Mouse (Mus musculus) thymus, postnatal 14 days (tissue): ENCODE measurements around the gene Mboat7.

Experiments used
- DNase-seq: peaks from one replicate; pipeline ENCODE4 v3.0.0; 2021

The Mboat7 gene

DNA sequence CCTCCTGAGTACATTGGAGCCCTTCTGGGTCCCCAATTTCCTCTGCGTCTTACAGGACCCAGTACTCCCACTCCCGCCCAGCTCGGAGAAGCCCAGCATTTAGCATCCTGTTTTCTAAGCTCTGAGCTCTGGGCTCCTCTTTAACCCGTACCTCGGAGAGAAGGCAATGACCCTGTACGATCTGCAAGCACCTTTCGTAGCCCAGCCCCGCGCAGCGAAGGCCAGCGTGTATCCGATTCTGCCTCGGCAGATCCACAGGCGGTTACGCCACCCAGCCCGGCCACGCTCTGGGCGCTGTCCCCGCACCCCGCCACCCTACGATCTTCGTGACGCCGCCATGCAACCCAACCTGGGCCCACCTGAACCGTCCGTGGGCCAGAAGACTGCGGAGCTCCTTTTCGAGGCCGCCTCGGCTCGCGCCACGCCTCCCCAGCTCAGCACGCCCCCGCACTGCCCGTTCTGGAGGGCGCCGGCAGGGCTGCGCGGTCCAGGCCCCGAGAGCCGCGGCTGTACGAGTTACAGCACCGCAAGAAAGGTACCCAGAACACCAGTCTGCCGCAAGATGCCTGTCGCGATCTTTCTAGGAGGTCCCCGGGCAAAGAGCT, 839 bp downstream of the Mboat7 start, which contains the start of gene Tsen34:
Tsen34 (plus strand) TSS at position 482 of the 605 bp plus-strand sequence.
- DNase-seq, result no peak

DNA sequence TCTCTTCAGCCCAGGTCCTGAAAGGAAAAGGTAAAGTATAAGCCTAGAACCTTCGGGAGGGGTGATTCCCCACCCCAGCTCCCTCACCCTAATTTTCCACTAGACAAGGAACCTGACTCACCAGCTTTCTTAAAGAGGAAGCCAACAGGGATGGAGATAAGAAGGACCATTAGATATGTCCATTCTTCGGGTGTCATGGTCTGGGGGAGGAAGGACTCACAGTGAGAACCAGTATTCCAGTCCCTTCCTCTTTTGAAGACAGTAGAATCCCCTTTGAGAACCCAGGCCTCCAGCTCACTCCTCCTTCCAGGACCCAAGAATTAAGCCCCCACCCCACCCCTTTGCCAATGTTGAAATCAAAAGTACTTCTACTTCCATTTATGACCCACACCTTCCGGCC, 1.4 kb downstream of the Mboat7 start:
- no peak for DNase-seq

DNA sequence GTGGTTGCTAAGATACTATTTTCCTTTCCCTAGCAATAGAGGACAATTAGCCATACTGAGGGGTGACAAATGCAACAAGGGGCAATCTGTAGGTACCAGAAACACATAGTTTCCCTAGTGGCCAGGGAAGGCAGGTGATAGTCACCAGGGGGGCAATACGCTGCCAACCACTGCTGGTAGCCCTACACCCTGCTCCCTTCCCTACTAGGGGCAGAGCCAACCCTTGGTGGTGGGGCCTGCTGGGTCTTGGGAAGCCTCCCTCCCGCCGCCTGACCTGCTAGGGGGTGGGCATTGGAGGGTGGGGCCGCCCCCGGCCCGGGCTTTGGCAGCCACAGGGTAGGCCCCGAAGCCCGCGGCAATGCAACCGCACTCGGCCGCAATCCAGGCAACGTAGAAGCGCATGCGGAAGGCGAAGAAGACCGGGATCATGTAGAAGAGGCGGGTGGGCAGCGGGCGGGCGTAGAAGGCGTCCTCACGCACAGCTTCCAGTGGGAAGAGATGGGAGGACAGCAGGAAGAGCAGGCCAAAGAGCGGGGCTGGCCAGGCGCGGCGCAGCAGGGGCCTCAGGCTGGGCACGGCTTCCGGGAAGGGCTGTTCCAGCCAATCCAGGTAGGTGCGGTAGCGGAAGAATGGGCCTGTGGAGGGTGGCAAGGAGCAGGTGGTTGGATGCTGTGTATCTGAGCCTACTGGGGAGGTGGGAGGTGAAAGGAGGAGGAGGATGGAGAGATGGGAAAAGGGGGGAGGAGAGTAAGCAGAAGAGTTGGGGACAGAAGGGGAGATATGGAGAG, 7.7 kb downstream of the Mboat7 start:
- no peak for DNase-seq

DNA sequence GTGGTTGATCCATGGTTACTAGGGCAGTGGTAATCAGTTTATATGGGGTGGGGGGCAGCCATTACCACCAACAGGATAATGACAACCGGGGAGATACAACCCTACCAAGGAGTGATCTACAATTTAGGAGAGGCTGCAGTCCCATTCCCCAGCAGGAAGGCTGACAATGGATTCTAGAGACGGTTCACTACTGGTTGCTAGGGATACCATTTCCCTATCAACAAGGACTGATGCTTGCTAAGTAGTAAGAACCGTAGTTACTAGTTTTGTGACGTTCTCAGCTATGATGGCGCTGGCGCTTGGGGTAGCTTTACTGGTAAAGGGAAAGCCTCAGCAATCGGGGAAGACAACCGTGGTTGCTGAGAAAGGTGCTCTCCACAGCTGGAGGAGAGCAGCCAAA, 8.6 kb downstream of the Mboat7 start:
- DNase-seq, result no peak

DNA sequence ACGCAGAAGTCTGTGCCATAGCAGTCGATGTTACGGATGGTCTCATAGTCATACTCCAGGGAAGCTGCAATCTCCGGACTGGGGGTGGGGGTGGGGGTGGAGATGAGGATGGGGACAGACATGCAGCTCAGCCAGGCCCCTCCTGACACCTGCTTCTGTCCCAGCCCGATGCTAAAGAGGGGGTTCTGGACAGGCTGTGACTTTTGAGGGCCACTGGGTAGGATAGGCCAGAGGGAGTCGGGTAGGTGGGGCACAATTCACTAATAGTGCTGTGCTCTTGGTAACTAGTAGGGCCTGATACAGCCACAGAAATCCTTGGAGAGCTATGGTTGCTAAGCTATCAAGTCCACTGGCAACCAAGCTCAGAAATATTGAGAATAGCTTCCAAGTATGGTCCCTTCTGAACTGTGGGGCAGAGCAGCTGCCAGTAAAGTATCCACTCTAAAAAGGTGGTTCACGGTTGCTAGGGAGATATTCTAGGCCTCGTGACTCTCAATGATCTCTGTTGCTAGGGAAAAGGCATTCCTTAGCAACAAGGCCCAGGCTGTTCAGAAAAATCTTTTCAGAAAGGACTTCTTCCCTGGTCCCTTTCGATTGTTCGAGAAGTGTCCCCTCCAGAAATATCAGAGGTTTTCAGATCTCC, 9.3 kb downstream of the Mboat7 start:
- no peak for DNase-seq

DNA sequence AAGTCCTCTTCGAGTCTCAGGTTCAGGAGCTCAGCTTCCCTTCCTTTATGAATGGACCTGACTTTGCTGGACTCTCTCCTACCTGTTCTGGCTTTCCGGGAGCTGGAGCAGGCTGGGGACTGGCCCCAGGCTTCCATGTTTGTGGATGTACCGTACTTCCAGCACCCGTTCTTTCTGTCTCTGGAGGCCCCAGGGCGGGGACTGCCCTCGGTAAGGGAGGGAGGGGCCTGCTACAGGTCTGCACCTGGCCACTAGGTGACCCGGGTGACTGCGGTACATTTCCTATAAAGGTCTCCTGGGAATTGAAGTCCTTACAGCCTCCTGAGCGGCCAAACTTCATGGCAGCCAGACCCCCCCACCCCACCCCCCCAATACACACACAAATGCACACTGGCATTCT, 16.0 kb downstream of the Mboat7 start, which contains the start of gene Tmc4:
Tmc4 (minus strand) TSS at position 212 of the 400 bp plus-strand sequence.
- DNase-seq, result no peak

DNA sequence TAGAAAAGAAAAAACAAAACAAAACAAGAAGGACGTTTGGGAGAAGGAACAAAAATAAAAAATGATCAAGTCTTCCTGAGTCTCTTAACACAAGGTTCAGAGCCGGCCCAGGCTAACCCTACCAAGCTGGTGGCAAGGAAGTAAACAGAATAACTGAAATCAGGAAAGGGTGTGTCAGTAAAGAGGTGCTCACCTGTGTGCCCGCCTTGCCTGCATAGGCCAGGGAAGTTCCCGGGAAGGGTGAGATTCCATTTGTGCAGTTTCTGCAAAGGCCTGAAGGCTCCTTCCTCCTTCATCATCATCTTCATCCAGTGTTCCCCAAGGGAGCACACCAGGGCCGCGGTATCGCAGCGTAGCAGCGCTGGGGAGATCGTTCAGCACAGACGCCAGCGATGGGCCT, 17.0 kb downstream of the Mboat7 start:
- no peak for DNase-seq

DNA sequence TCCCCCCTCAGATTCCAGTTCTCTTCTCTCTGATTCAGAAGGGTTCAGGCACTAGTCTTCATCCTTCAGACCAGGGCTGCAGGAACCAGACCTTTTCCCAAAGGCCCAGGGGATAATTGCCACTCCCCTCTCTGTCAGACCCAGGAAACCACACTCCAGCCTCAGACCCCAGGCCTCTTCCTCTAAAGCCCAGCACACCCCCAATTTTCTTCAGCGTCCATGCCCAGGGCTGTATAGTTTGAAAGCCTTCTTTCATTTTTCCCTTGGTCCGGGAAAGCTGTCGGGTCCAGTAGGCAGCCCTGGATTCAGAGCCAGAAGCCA, 18.1 kb downstream of the Mboat7 start:
- DNase-seq, result no peak

DNA sequence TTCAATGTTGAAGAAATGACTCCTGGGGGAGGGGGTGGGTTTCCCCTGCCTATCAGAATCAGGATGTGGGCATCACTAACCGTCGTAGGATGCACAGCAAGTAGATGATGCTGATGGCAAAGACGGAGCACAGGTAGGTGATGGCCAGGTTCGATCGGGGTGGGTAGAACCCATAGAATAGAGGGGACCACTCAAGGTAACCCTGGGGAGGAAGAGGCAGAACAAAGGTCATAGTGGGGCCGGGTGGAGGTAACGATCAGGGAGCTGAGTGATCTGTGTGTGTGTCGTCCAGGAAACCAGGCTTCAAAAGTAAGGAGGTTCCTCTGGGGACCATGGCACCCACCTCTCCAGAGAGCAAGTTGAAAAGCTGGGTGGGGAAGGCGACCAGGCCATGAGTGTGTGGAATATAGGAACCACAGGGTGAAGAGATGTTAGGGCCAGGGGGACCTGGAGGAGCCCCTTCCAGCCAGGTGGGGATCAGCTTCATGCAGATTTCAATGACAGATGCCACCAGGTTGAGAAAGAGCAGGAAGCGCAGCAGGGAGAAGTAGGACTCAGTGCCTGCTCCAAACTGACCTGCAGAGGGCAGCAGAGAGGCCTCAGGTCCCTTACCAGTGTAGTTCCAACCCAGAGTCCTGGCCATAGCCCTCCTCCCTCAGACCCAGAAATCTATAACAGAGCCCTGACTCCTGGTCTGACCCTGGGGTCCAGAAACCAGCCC, 18.7 kb downstream of the Mboat7 start:
- peak; percentile 86 for DNase-seq

DNA sequence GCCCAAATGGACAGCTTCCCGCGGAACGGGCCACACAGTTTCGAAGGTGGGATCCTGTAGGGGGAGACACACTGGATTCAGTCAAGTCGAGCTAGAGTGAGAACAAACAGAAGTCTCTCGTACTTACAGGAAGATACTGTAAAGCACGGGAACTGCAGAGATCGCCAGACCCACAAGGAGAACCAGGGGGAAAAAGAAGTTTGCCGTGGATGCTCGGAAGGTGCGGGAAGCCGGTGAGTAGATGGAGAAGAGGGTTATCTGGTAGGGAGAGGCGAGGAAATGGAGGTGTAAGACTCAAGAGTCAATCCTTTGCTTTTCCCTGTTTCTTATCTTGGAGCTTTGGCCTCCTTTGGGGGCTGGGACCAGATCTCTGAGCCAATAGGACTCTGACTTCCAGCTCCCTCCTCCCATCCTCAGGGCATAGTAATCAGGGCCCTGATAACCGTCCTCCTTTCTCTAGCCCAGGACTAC, 26.4 kb downstream of the Mboat7 start:
- DNase-seq, result no peak

DNA sequence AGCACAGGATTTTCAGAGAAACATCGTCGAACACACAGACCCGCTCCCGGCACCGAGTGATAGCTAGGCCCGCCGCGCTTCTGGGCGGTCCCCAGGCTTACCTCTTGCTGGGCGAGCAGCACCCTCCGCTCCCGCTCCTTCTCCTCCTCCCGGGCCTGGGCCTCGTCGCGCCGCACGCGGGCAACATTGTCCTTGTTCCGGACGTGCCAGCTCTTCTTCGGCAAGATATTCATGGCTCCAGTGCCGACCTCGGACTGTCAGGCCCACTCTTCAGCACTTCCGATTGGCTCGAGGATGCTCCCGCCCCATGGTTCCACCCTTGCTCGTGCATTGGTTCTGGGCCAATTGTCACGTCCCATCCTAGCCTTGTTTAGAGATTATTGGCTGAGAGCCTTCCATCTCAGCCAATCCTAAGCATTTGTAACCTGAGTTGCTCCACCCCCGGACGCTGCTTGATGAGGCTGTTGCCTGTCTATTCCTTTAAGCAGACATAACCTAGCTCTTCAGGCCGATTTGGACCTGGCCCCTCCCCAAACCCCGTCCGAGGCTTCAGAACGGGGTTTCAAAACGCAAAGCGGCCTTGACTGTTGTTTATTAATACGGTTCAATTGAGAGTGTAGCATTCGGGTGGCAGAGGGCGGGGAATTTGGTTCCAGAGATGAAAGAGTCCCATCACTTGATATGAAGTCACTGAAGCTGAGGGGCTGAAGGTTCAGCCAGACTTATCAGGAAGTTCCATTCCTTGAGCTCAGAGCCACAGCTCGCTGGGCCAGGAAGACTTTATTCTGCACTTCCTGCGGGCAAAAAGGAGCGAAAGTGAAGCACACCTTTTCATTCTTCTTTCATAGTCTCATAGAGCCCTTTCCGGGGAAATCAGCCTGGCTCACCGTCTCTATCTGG, 27.9 kb downstream of the Mboat7 start, which contains the start of gene Leng1:
Leng1 (minus strand) TSS at position 626 of the 900 bp plus-strand sequence.
- peak; percentile 92 for DNase-seq

DNA sequence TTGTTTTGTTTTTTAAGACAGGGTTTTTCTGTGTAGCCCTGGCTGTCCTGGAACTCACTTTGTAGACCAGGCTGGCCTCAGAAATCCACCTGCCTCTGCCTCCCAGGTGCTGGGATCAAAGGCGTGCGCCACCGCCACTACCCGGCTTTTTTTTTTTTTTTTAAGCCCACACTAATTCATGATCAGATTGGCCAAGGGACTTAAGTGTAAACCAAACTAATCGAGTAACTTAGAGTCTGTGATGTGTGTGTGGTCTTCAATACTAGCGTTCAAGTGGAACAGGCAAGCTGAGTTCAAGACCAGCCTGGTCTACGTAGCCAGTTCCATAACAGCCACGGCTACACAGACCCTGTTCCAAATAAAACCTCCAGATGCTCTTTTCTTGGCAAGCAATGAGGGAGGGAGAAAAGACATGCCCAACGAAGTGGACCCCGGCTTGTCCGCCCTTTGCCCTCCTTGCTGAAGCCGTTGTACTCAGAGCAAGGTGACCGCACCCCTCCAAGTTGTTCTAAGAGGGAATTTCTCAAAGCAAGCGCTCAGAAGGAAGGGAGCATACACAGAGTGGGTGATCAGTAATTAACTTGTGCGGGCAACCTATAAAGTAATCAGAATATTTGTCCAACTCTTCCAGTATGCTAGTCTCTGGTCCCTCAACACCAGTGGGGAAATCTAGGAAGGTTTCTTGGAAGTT, 28.7 kb downstream of the Mboat7 start:
- DNase-seq, result peak; percentile 28

DNA sequence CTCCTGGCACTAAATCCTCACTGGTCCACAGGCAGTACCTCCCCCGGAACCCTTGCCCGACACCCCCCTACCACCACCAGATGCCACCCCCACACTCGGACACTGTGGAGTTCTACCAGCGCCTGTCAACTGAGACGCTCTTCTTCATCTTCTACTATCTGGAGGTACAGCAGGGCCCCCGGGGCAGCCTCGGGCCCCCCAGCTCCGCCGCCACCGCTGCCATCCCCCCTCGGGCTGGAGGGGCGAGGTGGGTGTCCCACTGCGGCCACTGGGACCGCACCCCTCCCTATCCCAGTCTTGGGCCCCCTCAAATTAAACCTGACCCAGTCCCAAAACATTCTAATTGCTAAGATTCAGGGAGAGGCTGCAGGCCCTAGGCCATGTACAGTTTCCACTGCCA, 34.7 kb downstream of the Mboat7 start:
- DNase-seq, result no peak

DNA sequence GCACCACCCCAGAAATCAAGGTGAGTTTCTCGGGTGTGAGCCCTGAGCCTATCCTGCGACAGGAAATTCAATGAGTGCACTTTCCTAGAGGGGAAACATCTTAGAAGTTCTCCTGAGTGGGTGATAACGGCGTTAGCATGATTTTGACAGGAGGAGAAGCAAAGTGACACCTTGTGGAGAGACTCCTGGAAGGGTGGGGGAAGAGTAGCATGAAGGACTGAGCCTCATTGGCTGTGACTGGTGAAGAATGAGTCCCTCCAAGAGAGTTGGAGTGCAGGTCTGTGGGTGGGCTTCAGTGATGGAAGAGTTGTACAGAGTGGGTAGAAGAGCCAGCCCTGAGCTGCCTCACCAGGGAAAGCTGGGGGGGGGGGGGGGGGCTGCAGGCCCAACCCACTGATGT, 36.4 kb downstream of the Mboat7 start:
- no peak for DNase-seq

DNA sequence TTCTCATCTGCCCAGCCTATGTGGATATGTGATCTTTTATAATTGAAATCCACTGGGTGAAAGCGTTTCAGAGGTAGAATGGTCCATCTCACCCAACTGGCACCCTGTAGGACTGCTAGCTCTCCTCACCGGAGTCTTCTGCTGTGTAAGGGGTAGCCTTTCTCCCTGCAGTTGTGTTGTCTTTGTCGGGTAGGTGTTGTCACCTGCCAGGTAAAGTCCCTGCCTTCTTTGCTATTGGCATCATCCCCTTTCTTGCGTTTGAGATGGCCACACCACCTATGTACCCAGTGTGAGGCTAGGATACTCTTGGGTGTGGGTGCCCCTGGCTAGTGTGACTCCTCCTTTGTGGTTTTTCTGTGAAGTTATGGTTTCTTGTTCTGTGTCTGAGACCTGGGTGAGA, 46.7 kb downstream of the Mboat7 start:
- DNase-seq, result no peak

DNA sequence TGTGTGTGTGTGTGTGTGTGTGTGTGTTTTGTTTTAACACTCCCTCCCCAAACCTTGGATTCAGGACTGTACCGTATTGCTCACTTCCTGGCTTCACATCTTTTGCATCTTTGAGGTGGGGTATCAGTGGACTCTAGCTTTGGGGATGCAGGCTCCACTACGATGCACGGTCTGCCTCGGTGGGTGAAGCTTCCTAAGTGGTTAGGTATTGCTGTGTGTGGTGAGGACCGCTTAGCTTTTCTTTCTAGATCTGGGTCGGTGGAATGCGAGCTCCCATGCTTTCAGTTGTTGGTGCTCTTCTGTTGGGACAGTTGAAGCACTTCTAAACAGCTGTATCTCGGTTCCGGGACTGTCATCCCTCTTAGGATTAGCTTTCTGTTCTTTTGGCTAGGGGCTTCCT, 47.1 kb downstream of the Mboat7 start:
- no peak for DNase-seq

DNA sequence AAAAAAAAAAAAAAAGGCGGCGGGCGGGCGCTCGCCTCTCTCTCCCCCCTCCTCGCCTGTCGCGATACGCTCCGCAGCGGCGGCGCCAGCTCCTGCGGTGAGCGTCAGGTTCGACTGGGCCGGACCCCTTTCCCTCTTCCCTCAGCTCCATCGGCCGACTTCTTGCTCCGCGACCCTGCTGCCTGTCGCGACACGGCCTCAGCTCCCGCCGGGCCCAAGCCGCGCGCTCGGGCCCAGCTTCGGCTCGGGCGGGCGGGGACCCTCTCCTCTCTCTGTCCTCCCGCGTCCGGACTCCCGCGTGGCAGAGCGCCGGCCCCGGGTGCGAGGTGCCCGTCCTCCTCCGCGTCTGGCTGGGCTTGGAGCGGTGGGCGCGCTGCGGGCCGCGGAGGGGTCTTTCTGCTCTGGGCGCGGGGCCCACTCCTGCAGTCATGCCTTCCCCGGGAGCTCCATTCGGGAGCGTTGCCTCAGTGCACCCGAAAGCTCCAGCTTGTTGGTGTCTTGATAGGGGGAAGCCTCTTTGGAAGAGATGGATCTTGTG, 47.8 kb downstream of the Mboat7 start:
- DNase-seq, result no peak

DNA sequence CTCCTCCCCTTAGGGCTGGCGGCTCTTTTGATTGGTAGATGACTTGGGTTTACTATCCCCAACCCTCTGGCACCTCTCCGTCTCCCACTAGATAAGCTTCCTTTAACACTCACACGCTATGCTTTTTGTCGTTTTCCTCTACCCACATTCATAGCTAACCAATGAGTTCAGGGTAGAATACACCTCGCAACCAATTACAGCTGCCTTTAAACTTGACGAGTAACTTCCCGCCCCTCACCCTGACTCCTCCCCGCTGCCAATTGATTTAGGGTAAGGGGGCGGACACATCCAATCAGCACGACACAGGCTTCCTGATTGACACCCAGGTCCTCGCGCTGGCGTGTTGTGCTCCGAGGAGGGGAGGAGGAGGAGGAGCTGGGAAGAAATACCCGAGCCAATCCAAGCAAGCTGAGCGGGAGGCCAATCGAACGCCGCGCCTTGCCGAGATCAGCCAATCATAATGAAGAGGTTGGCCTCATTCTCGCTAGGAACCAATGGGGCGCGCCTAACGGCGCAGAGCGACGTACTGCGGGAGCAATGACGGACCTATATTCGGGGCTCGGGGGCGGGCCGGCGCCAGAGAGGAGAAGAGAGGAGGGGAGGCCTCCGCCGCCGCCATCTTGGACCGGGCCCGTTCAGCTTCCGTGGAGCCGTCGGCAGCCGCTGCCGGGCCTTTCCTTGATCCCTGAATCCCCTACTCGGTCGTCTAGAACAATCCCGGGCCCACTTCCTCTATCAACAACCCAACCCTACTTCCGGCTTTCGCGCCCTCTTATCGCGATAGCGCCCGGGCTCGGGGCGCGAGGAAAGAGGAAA, 48.4 kb downstream of the Mboat7 start, which contains the start of gene Cnot3:
Cnot3 (plus strand) TSS at position 597 of the 816 bp plus-strand sequence.
- DNase-seq, result peak; percentile 97

DNA sequence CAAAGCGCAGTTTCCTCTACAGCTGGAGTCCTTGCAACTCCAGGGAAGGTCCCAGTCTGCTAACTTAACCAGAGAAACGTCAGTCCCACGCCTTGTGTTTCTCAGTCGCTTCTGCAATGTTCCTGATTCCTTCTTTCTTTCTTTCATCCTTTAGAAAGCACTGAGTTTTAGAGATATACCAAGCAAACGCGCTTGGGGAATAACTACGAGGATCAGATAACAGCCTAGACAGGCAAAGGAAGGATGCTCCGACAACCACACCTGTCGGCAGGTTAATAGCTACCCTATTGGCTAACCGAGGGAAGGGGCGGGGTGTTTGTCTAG, 49.0 kb downstream of the Mboat7 start:
- DNase-seq, result peak; percentile 95

DNA sequence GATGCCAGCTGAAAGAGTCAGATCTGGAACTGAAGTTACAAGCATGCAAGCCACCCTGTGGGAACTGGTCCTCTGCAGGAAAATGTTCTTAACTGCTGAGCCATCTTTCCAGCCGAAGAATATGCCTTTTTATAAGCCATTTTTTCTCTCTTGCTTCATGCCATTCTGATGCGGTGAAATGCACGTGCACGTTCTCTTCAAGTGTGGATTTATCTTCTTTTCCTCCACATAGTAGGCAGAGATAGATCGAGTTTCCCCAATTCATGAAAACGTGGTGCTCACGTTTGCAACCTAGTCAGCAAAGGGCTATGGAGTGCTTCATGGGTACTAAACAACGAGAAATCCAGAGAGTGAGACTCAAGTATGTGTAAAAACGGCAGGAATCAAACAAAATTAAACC, 49.5 kb downstream of the Mboat7 start:
- no peak for DNase-seq
